Mouse (Mus musculus) hindbrain, embryonic 16.5 days (tissue): ENCODE results near the gene Tomm40. TPM values are rescaled to one million over a fixed set of nuclear protein-coding genes. Genes with fewer than 3 reads are reported as not detected.

ENCODE experiments used
- ATAC-seq: fragments of 200-750 bp; cut with Nextera tagmentation; 2 replicates; pipeline ENCODE4 v1.8.0; 2017; ENCODE audit warnings: moderate TSS enrichment, moderate library complexity
- H3K27ac ChIP-seq: fragments of 300-500 bp; sonication (generic); 2 replicates; pipeline ENCODE4 v1.5.1; 2014; ENCODE audit warnings: low read depth, mild to moderate bottlenecking, control low read depth, low read length, moderate library complexity
- H3K27me3 ChIP-seq: fragments of 300-500 bp; sonication (generic); replicated peaks from 2 replicates; pipeline ENCODE4 v1.6.1; 2014; ENCODE audit warnings: low read length; ENCODE audit not compliant: control insufficient read depth, insufficient read depth
- H3K36me3 ChIP-seq: fragments of 300-500 bp; sonication (generic); 2 replicates; pipeline ENCODE4 v1.6.1; 2014; ENCODE audit warnings: mild to moderate bottlenecking, low read length, moderate library complexity, mixed read lengths; ENCODE audit not compliant: control insufficient read depth, insufficient read depth
- H3K4me1 ChIP-seq: fragments of 300-500 bp; sonication (generic); 2 replicates; pipeline ENCODE4 v1.6.1; 2014; ENCODE audit warnings: low read depth, low read length; ENCODE audit not compliant: control insufficient read depth, insufficient read depth
- H3K4me2 ChIP-seq: fragments of 300-500 bp; sonication (generic); 2 replicates; pipeline ENCODE4 v1.6.1; 2014; ENCODE audit warnings: mild to moderate bottlenecking, low read length, control low read depth, moderate library complexity
- H3K4me3 ChIP-seq: fragments of 300-500 bp; sonication (generic); 2 replicates; pipeline ENCODE4 v1.5.1; 2014; ENCODE audit warnings: mild to moderate bottlenecking, low read length, control low read depth, moderate library complexity
- H3K9ac ChIP-seq: fragments of 300-500 bp; sonication (generic); 2 replicates; pipeline ENCODE4 v1.6.1; 2014; ENCODE audit warnings: low read depth, mild to moderate bottlenecking, control low read depth, low read length, moderate library complexity
- H3K9me3 ChIP-seq: fragments of 300-500 bp; sonication (generic); 2 replicates; pipeline ENCODE4 v1.6.1; 2014; ENCODE audit warnings: mild to moderate bottlenecking, low read length, moderate library complexity; ENCODE audit not compliant: control insufficient read depth
- WGBS: fragments of 180-500 bp; shearing (Covaris S2); extraction: QIAGEN DNeasy Blood & Tissue Kit; methylation state at CpG from one replicate; pipeline ENCODE4 v1.1.7; 2014; 5-methylcytosine and 5-hydroxymethylcytosine counted together
- polyA plus RNA-seq: library from polyadenylated mRNA; unstranded; fragments of >200 nt; fragmentation: Nextera tagmentation; extraction: Ambion mirVana; gene quantifications from 2 replicates; pipeline ENCODE4 v1.2.1, GENCODE M21; 2015

Tomm40 gene
- polyA plus RNA-seq, 1 experiment from 2014 or later = 134 TPM

GRCm38 (mm10) chr7:19736389-19737057, 21.3 kb upstream of the Tomm40 start:
- no peaks in the 10 kb centered on the region; the same call in 1 of the 2 replicates for H3K4me1 ChIP-seq
- ATAC-seq = no peak
- WGBS = 90% methylated on average over 16 of the region's 16 CpGs
- H3K9ac ChIP-seq = no peak overlapping the region
- no peak overlapping the region for H3K4me3 ChIP-seq
- no peak overlapping the region for H3K27ac ChIP-seq
- no peaks in the 10 kb centered on the region for H3K9me3 ChIP-seq
- H3K27me3 ChIP-seq = no peaks in the 10 kb centered on the region
- H3K36me3 ChIP-seq = peaks cover 15% of the 10 kb centered on the region
- H3K4me2 ChIP-seq = no peak overlapping the region

- no peak overlapping the region for H3K4me2 ChIP-seq
- no peak for ATAC-seq
- no peaks in the 10 kb centered on the region for H3K4me1 ChIP-seq
- WGBS = 86% methylated on average over 10 of the region's 10 CpGs
- H3K27me3 ChIP-seq = no peaks in the 10 kb centered on the region
- peaks cover 29% of the 10 kb centered on the region for H3K36me3 ChIP-seq
- H3K27ac ChIP-seq = no peak overlapping the region
- no peaks in the 10 kb centered on the region for H3K9me3 ChIP-seq
- H3K9ac ChIP-seq = no peak overlapping the region
- no peak overlapping the region for H3K4me3 ChIP-seq
Observed at GRCm38 (mm10) chr7:19734178-19734666, 19.0 kb upstream of the Tomm40 start.

GRCm38 (mm10) chr7:19726541-19726940, 11.3 kb upstream of the Tomm40 start:
- peaks cover 53% of the 10 kb centered on the region for H3K36me3 ChIP-seq
- no peak overlapping the region for H3K4me3 ChIP-seq
- H3K27ac ChIP-seq = no peak overlapping the region
- H3K9me3 ChIP-seq = no peaks in the 10 kb centered on the region
- H3K4me2 ChIP-seq = no peak overlapping the region
- H3K4me1 ChIP-seq = no peaks in the 10 kb centered on the region
- 87% methylated on average over 4 of the region's 4 CpGs for WGBS
- ATAC-seq = no peak
- H3K27me3 ChIP-seq = no peaks in the 10 kb centered on the region
- no peak overlapping the region for H3K9ac ChIP-seq

- Histone ChIP-seq H3K36me3 (peaks cover 46% of the 10 kb centered on the region), H3K4me2 (no peak overlapping the region), H3K9ac (no peak overlapping the region), H3K27me3 (no peaks in the 10 kb centered on the region), H3K9me3 (peaks cover 2% of the 10 kb centered on the region), H3K4me1 (no peaks in the 10 kb centered on the region), H3K27ac (no peak overlapping the region), H3K4me3 (no peak overlapping the region)
- no peak for ATAC-seq
- 92% methylated on average over 12 of the region's 12 CpGs for WGBS
Observed at GRCm38 (mm10) chr7:19724167-19724566, 8.9 kb upstream of the Tomm40 start.

- 90% methylated on average over 6 of the region's 6 CpGs for WGBS
- H3K27ac ChIP-seq = no peak overlapping the region
- no peak overlapping the region for H3K9ac ChIP-seq
- no peak overlapping the region for H3K4me3 ChIP-seq
- H3K36me3 ChIP-seq = peaks cover 43% of the 10 kb centered on the region
- H3K27me3 ChIP-seq = no peaks in the 10 kb centered on the region
- peaks cover 2% of the 10 kb centered on the region for H3K9me3 ChIP-seq
- no peak for ATAC-seq
- H3K4me2 ChIP-seq = no peak overlapping the region
- no peaks in the 10 kb centered on the region for H3K4me1 ChIP-seq
Observed at GRCm38 (mm10) chr7:19722754-19723195, 7.5 kb upstream of the Tomm40 start.

GRCm38 (mm10) chr7:19719200-19719599, 4.0 kb upstream of the Tomm40 start:
- 85% methylated on average over 4 of the region's 4 CpGs for WGBS
- no peak for ATAC-seq

GRCm38 (mm10) chr7:19718297-19718952, 3.2 kb upstream of the Tomm40 start:
- WGBS = 96% methylated on average over 5 of the region's 5 CpGs

More at GRCm38 (mm10) chr7:19719200-19719599, 4.0 kb upstream of the Tomm40 start:
- Histone ChIP-seq H3K9ac (no peak overlapping the region), H3K4me3 (no peak overlapping the region), H3K4me1 (peaks cover 9% of the 10 kb centered on the region), H3K27ac (no peak overlapping the region), H3K36me3 (peaks cover 21% of the 10 kb centered on the region), H3K4me2 (no peak overlapping the region), H3K27me3 (no peaks in the 10 kb centered on the region), H3K9me3 (peaks cover 2% of the 10 kb centered on the region)

GRCm38 (mm10) chr7:19717346-19717745, 2.1 kb upstream of the Tomm40 start:
- Histone ChIP-seq H3K36me3 (peaks cover 8% of the 10 kb centered on the region), H3K4me3 (no peak overlapping the region), H3K9me3 (peaks cover 2% of the 10 kb centered on the region), H3K4me1 (peaks cover 16% of the 10 kb centered on the region), H3K27ac (no peak overlapping the region), H3K27me3 (no peaks in the 10 kb centered on the region), H3K9ac (no peak overlapping the region), H3K4me2 (no peak overlapping the region)
- no peak for ATAC-seq
- WGBS = 86% methylated on average over 4 of the region's 4 CpGs

More at GRCm38 (mm10) chr7:19718297-19718952, 3.2 kb upstream of the Tomm40 start:
- H3K9ac ChIP-seq = no peak overlapping the region
- H3K4me2 ChIP-seq = no peak overlapping the region
- H3K36me3 ChIP-seq = peaks cover 13% of the 10 kb centered on the region
- H3K4me1 ChIP-seq = peaks cover 16% of the 10 kb centered on the region
- no peak overlapping the region for H3K4me3 ChIP-seq
- no peak for ATAC-seq
- H3K27ac ChIP-seq = no peak overlapping the region
- peaks cover 2% of the 10 kb centered on the region for H3K9me3 ChIP-seq
- H3K27me3 ChIP-seq = no peaks in the 10 kb centered on the region

GRCm38 (mm10) chr7:19716822-19717221, 1.6 kb upstream of the Tomm40 start:
- 83% methylated on average over 2 of the region's 2 CpGs for WGBS
- Histone ChIP-seq H3K4me2 (peak overlapping the region; percentile 70), H3K4me1 (peaks cover 16% of the 10 kb centered on the region), H3K27me3 (no peaks in the 10 kb centered on the region), H3K36me3 (peaks cover 8% of the 10 kb centered on the region), H3K4me3 (peak overlapping the region; percentile 6), H3K9me3 (peaks cover 2% of the 10 kb centered on the region), H3K27ac (peak overlapping the region; percentile 91), H3K9ac (no peak overlapping the region; the same call in 1 of the 2 replicates)
- ATAC-seq = no peak
